Mouse (Mus musculus) spleen, postnatal 10 days (tissue): ENCODE measurements at regions not wholly inside any gene's neighbourhood (a gene's known extent, or its start where the extent isn't known, plus 50 kb on each side); places are given as distances from the start of the nearest gene placed in this dataset.
A peak's percentile ranks its signal among the peaks of the same experiment; 100 is the strongest.

ENCODE experiments used
- DNase-seq, 2 experiments: peaks; one replicate each; pipeline ENCODE4 v3.0.0; 2021 to 2022; ENCODE audit warnings: low spot score in 2 of 2

- DNase-seq = peak; percentile 29 to 62
Observed at GRCm38 (mm10) chr1:154117688-154118373, 83.2 kb upstream of the Zfp648 start.

GRCm38 (mm10) chr1:154118374-154119004 is 82.5 kb upstream of the Zfp648 start:
- peak; percentile 54 to 88 for DNase-seq

- DNase-seq = no peak
Observed at GRCm38 (mm10) chr1:154119611-154120010, 81.4 kb upstream of the Zfp648 start.

GRCm38 (mm10) chr1:154120693-154121092 is 80.3 kb upstream of the Zfp648 start:
- no peak for DNase-seq

- no peak for DNase-seq
Observed at GRCm38 (mm10) chr1:154124981-154125380, 76.0 kb upstream of the Zfp648 start.

- no peak for DNase-seq
Observed at GRCm38 (mm10) chr1:154126487-154126886, 74.5 kb upstream of the Zfp648 start.

- no peak for DNase-seq
Observed at GRCm38 (mm10) chr1:154139488-154139887, 61.5 kb upstream of the Zfp648 start.

GRCm38 (mm10) chr1:154143691-154144090 is 57.3 kb upstream of the Zfp648 start:
- no peak for DNase-seq

- no peak for DNase-seq
Observed at GRCm38 (mm10) chr1:154147001-154147571, 53.9 kb upstream of the Zfp648 start.

GRCm38 (mm10) chr1:154148948-154149347 is 52.0 kb upstream of the Zfp648 start:
- DNase-seq = no peak

- DNase-seq = no peak
Observed at GRCm38 (mm10) chr1:154149431-154150143, 51.4 kb upstream of the Zfp648 start.

GRCm38 (mm10) chr1:154150167-154150851 is 50.7 kb upstream of the Zfp648 start:
- DNase-seq = peak in 1 of 2 experiments; percentile 20
